Mouse (Mus musculus): ENCODE data around the gene Poln. TPM values are rescaled to one million over a fixed set of nuclear protein-coding genes. Genes with fewer than 3 reads are reported as not detected.
A peak's percentile ranks its signal among the peaks of the same experiment; 100 is the strongest.

The Poln gene
- polyA plus RNA-seq, 1 experiment from 2014 or later: not detected

DNA sequence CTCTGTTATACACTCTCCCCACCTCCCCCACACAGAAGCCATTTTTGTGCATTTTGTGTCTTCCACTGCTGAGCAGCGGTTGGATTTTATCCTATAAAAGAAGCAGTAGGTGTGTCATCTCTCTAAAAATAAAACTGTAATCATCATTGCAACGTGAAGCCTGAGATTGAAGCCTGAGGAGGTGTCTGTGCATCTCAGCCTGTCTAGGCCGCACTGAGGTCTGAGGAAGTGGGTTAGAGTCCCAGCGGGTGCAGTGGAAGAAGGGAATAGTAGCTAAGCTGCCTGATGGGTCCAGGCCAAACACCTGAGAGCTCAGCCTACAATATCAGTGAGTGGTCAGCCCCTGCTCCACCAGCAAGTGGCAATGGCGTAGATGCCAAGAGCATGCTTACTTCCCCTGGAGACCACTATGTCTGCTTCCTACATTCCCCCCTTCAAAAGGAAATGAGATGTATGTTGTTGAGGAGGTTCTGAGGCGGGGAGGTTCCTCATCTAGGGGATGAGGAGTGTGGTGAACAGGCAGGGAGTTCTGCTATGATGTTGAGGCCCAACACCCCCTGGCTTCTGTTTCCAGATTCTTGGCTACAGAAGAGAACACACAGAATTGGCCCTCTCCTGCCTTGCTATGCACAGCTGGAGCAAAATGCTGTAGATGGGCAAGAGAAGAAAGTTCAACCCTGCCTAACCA lies 25.9 kb upstream of the Poln start:
- WGBS (ENCODE audit: missing documents): 65% methylated on average over 6 of the region's 6 CpGs
- Histone ChIP-seq H3K36me3 (ENCODE audit: inconsistent target) (no peaks in the 10 kb centered on the region), H3K79me2 (ENCODE audit: inconsistent target) (no peaks in the 10 kb centered on the region), H3K27ac (no peak overlapping the region), H3K4me3 (ENCODE audit: inconsistent target) (no peak overlapping the region)

DNA sequence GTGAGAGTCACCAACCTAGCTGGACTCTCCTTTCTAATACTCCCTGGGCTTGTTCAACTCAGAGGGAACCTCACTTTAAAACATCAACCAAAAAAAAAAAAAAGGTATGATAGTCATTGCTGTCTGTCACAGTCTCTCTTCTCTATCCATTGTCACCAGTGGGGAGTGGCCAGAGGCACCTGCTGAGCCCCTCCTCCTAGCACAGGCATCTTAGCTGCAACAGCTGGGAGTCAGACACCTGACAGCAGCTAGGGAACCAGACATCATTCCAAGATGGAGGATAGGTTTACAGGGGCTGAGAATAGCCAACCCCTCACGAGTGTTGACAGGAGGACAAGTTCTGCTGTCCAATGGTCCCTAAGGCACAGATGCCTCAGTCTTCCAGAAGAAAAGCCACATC lies 25.2 kb upstream of the Poln start:
- Histone ChIP-seq H3K36me3 (ENCODE audit: inconsistent target) (no peaks in the 10 kb centered on the region), H3K4me3 (ENCODE audit: inconsistent target) (no peak overlapping the region), H3K79me2 (ENCODE audit: inconsistent target) (no peaks in the 10 kb centered on the region), H3K27ac (no peak overlapping the region)
- 100% methylated on average over 1 of the region's 1 CpGs for WGBS (ENCODE audit: missing documents)

DNA sequence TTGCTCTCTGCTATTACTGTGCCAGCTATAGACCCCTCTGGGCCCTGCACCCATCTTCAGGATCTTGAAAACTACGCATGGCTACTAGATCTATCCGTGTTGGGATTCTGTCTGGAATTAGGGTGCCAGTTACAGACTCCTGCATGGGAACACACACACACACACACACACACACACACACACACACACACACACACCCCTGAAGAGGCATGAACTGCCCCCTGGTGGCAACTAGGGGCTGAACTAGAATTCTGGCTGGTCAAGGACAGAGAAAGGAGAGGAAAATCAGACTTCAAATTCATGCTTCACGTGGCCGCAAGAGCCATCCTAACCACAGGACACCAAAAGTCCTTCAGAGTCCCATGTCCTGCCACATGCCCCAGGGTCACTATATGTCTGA lies 22.6 kb upstream of the Poln start:
- Histone ChIP-seq H3K4me3 (ENCODE audit: inconsistent target) (no peak overlapping the region), H3K79me2 (ENCODE audit: inconsistent target) (no peaks in the 10 kb centered on the region), H3K27ac (no peak overlapping the region), H3K36me3 (ENCODE audit: inconsistent target) (no peaks in the 10 kb centered on the region)
- WGBS (ENCODE audit: missing documents): 67% methylated on average over 4 of the region's 4 CpGs

DNA sequence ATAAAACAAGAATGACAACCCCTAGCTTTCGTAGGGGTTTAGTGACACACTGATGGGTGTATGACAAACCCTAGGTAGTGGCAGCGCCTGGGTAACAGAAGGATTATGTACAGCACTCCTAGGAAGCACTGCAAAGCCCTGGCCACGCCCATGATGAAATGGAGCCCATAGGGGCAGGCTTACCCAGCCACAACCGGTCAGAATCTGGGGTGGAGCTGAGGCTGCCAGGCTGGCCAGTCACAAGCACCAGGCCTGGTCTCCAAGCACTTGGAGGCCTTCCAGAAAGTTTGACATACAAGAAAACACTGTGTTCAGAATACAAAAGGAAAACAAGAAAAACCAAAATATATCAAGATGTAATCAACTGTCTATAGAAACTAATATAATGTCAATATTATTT lies 21.8 kb upstream of the Poln start:
- no peaks in the 10 kb centered on the region for H3K36me3 ChIP-seq (ENCODE audit: inconsistent target)
- H3K27ac ChIP-seq: no peak overlapping the region
- 70% methylated on average over 4 of the region's 4 CpGs for WGBS (ENCODE audit: missing documents)
- no peak overlapping the region for H3K4me3 ChIP-seq (ENCODE audit: inconsistent target)
- H3K79me2 ChIP-seq (ENCODE audit: inconsistent target): peaks cover 6% of the 10 kb centered on the region; the same call in 1 of the 2 replicates

DNA sequence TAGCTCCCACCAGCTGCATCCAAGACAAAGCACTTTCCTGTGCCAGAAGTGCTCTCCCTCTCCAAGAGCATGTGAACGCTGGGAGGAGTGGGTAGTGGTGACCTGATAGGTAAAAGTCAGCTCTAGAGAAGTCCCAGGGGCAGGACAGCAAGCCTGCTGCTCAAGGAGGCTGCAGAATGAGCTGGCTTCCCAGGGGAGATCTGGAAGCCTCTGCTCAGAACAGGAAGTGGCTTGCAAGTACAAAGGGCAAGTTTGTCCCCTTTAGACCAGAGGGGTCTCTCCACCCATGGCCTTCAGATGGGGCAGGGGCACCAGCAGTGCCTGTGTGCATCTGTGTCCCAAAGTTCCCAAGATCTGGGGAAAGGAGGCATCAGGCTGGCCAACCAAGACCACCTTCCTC lies 20.3 kb upstream of the Poln start:
- no peak overlapping the region for H3K4me3 ChIP-seq (ENCODE audit: inconsistent target)
- H3K79me2 ChIP-seq (ENCODE audit: inconsistent target): peaks cover 21% of the 10 kb centered on the region; the same call in 1 of the 2 replicates
- no peak overlapping the region for H3K27ac ChIP-seq
- WGBS (ENCODE audit: missing documents): 89% methylated on average over 1 of the region's 1 CpGs
- no peaks in the 10 kb centered on the region for H3K36me3 ChIP-seq (ENCODE audit: inconsistent target)

DNA sequence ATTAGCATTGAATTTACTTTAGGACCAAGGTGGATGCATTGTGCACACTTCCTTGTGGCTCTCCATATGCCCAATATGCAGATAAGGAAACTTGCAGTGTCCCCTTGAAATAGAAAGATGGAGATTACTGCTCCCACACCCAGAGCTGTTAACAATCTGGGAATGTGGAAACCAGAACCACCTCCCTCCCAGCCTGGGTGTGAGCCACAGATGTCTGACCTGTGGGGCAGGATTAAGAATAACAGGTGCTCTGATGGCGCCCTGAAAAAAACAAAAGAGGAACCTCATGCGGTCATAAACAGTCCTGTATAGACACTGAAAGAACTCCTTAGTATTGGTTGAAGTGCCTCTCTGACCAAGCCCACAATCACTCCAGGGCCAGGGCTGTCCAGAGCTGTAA lies 19.6 kb upstream of the Poln start:
- WGBS (ENCODE audit: missing documents): 18% methylated on average over 2 of the region's 2 CpGs
- Histone ChIP-seq H3K79me2 (ENCODE audit: inconsistent target) (peaks cover 22% of the 10 kb centered on the region; the same call in 1 of the 2 replicates), H3K4me3 (ENCODE audit: inconsistent target) (no peak overlapping the region), H3K36me3 (ENCODE audit: inconsistent target) (peaks cover 3% of the 10 kb centered on the region; the same call in 1 of the 2 replicates), H3K27ac (no peak overlapping the region)

DNA sequence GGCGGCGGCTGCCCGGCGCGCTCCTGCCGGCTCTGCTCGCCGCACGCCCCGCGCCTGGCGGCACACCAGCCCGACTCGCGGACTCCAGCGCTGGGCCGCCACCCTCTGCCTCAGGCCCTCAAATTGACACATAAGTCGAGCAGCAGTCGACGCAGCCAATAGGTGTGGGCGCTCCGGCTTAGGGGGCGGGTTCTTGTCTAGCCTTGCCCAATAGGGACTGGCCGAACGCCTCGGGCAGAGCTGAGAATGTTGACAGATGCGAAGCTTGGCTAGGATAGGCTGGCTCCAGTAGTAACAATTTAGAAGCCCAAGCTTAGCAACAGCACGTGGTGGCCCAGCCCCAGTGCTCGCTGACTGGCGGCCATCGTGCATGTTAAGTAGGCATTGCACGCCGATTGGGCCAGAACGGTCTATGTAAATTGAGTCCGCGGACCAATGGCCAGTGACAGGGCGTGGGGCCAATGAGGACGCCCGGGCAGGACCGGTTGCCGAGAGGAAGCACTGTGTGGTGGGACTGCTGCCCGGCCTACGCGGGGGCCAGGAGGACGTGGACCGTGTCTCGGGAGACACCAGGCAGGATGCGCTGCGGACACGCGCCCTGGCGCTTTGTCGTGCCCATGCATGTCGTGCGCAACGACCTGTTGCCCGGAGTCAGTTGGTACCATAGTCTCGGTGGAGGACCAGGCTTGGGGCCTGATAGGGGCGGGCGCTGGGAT lies 18.5 kb upstream of the Poln start, which contains the start of gene Mxd4:
Mxd4 (minus strand) TSS at position 120 of the 716 bp plus-strand sequence.
- WGBS (ENCODE audit: missing documents): 1% methylated on average over 55 of the region's 60 CpGs
- peak within 1 kb of the TSS; percentile 55 for H3K27ac ChIP-seq
- H3K36me3 ChIP-seq (ENCODE audit: inconsistent target): peaks cover 9% of the 10 kb centered on the region; the same call in 1 of the 2 replicates
- H3K4me3 ChIP-seq (ENCODE audit: inconsistent target): peak within 1 kb of the TSS; percentile 58
- peaks cover 22% of the 10 kb centered on the region; the same call in 1 of the 2 replicates for H3K79me2 ChIP-seq (ENCODE audit: inconsistent target)

DNA sequence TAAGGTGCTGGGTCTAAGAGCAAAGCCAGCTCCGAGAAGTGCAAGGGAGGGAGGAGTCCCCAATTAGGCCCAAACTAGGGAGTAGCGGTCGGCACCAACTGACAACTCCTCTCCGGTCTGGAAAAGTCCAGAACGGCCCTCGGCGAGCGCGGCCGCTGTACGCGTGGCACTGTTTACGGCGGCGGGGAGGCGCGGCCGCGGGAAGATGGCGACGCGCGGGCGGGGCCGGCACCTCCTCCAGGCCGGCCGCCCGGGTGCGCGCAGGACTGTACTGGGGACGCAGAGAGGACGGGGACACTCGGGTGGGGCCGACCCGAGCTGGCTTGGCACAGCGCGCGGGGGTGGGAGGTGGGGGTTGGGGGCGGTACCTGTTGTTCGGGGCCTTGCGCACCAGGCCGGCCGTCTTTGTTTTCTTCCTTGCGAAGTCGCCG lies 17.7 kb upstream of the Poln start:
- Histone ChIP-seq H3K4me3 (ENCODE audit: inconsistent target) (peak overlapping the region; percentile 49), H3K27ac (no peak overlapping the region)
- WGBS (ENCODE audit: missing documents): under 1% methylated on average over 46 of the region's 46 CpGs

DNA sequence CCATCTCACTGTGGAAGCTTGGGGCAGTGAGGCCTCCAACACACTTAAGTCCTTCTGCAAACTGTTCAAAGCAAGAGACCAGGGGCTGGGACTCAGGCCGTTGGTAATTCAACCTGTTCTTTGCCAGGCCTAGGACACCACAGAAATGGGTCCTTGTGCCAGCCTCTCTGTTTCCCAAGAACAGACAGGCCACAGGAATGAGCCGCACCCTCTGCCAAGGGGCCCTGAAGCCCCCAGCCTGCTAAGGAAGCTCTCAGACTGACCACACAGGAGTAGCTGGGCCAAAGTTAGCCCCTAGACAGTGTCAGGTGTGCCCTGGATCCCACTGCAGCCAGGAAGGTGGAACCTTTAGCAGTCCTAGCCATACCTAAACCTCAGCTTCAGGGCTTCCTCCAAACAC lies 17.1 kb upstream of the Poln start:
- Histone ChIP-seq H3K27ac (no peak overlapping the region), H3K36me3 (ENCODE audit: inconsistent target) (peaks cover 14% of the 10 kb centered on the region; the same call in 1 of the 2 replicates), H3K4me3 (ENCODE audit: inconsistent target) (peak overlapping the region; percentile 49), H3K79me2 (ENCODE audit: inconsistent target) (peaks cover 22% of the 10 kb centered on the region; the same call in 1 of the 2 replicates)
- WGBS (ENCODE audit: missing documents): 58% methylated on average over 2 of the region's 2 CpGs

More for the DNA sequence above, 17.7 kb upstream of the Poln start:
- Histone ChIP-seq H3K79me2 (ENCODE audit: inconsistent target) (peaks cover 22% of the 10 kb centered on the region; the same call in 1 of the 2 replicates), H3K36me3 (ENCODE audit: inconsistent target) (peaks cover 9% of the 10 kb centered on the region; the same call in 1 of the 2 replicates)

DNA sequence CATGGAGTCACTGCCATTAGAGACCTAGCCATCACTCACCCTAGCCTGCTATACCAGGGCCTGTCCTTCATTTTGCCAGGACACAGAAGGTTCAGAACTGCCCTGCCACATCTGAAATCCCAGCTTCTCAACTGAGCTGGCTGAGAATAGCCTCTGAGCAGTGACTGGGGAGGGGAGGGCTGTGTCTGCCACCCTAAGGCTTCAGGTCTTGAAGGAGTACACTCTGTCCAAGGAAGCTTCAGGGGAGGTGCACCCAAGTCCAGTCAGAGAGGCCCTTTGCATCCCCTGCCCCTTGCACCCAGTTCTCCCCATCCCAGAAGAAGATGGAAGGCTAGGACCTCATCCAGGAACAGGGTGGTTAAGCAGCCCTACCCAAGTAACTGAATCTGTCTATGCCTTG lies 16.5 kb upstream of the Poln start:
- peaks cover 17% of the 10 kb centered on the region; the same call in 1 of the 2 replicates for H3K36me3 ChIP-seq (ENCODE audit: inconsistent target)
- peaks cover 22% of the 10 kb centered on the region; the same call in 1 of the 2 replicates for H3K79me2 ChIP-seq (ENCODE audit: inconsistent target)
- H3K4me3 ChIP-seq (ENCODE audit: inconsistent target): no peak overlapping the region

DNA sequence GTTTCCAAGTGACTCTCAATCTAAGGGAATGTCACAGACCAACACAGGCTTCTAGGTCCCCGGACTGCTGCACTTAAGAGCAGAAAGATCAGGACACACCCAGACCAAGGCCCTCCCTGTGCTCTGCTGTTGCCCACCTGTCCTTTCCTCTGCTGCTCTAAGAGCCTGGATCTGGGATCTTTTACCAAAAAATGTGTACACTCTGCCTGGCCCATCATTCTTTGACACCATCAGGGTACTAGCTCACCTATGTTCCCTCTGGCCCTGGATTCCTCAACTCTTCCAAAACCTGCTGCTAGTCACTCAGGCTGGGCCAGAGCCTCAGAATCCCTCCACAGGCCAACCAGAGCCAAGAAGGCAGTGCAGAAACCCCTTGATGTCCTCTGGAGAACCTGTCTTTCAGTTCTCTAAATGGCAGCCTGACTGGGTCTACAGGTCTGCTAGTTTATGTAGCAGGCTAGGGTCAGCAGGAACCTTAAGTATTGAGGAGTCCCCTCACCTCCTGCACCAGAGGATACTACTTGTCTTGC lies 15.9 kb upstream of the Poln start:
- Histone ChIP-seq H3K79me2 (ENCODE audit: inconsistent target) (peaks cover 22% of the 10 kb centered on the region; the same call in 1 of the 2 replicates), H3K4me3 (ENCODE audit: inconsistent target) (no peak overlapping the region), H3K27ac (no peak overlapping the region), H3K36me3 (ENCODE audit: inconsistent target) (peaks cover 20% of the 10 kb centered on the region; the same call in 1 of the 2 replicates)
- 95% methylated on average over 1 of the region's 1 CpGs for WGBS (ENCODE audit: missing documents)

More for the DNA sequence above, 16.5 kb upstream of the Poln start:
- H3K27ac ChIP-seq: no peak overlapping the region

DNA sequence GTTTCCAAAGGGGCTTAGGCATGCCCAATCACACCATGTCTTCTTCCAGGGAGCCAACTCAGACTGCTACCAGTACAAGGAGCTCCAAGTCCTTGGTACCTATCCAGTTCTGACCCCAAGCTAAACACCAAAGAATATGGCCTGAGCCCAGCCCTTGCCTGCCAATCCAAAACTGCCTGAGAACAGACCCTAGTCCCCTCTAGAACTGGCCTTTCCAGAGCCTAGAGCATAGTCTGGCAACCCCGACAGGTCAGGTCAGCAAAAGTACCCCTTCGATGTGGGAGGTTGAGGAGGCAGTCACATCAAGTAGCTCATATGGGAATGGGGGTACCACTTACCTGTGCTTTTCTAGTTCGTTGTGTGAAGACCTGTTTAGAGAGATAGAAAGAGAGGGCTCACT lies 14.7 kb upstream of the Poln start:
- 94% methylated on average over 3 of the region's 3 CpGs for WGBS (ENCODE audit: missing documents)
- H3K36me3 ChIP-seq (ENCODE audit: inconsistent target): peaks cover 26% of the 10 kb centered on the region; the same call in 1 of the 2 replicates
- H3K4me3 ChIP-seq (ENCODE audit: inconsistent target): no peak overlapping the region
- H3K79me2 ChIP-seq (ENCODE audit: inconsistent target): peaks cover 22% of the 10 kb centered on the region; the same call in 1 of the 2 replicates
- no peak overlapping the region for H3K27ac ChIP-seq

DNA sequence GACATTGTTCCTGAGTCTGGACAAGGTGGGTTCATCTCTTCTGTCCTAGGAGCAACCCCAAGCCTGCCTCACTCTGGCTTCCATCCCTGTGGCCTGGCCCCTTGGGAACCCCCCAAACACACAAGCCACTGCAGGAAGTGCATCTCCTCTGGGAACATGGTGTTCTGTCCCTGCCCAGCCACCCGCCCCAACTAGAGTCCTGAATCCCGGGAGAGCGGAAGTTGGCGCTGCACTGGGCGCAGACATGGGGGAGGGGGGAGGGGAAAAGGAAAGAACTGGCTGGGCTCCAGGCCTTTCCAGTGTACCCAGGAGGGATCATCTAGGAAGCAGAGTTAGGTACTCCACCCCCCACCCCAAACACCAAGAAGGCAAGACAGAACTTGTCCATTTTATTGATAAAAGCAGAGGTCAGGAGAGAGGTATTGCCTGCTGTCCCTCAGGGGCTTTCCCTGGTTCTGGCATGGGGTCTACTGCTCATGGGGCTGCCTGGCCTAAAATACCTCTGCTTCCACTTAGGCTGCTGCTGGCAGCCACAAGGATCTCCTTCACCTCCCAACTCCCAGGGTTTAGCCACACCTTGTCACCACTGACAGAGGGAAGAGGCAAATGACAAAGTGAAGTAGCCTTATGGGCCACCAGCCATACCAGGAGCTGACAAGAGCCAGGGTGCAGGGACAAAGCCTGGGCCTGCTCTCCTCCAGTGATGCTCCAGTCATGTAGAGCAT lies 14.1 kb upstream of the Poln start:
- Histone ChIP-seq H3K36me3 (ENCODE audit: inconsistent target) (peaks cover 32% of the 10 kb centered on the region; the same call in 1 of the 2 replicates), H3K79me2 (ENCODE audit: inconsistent target) (peaks cover 22% of the 10 kb centered on the region; the same call in 1 of the 2 replicates), H3K4me3 (ENCODE audit: inconsistent target) (no peak overlapping the region), H3K27ac (no peak overlapping the region)
- 92% methylated on average over 4 of the region's 5 CpGs for WGBS (ENCODE audit: missing documents)

DNA sequence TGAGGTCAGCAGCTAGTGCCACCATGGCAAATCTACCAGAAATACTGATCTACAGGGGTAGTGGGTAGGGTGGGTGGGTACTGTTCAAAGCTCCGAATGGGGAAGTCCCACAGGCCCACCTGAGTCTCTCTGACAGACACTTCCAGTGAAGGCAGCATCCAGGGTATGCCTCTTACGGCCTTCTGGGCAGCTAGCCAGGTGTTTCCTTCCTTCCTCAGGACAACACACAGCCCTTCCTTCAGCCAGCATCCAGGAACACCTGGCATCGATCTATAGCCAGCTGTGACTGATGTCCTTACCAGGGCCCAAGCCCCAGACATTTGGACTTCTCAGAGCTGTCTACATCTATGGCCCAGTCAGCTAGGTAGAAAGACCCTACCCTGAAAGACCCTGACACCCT lies 13.2 kb upstream of the Poln start:
- Histone ChIP-seq H3K36me3 (ENCODE audit: inconsistent target) (peaks cover 41% of the 10 kb centered on the region), H3K4me3 (ENCODE audit: inconsistent target) (no peak overlapping the region), H3K79me2 (ENCODE audit: inconsistent target) (peaks cover 22% of the 10 kb centered on the region; the same call in 1 of the 2 replicates), H3K27ac (no peak overlapping the region)
- whole genome bisulfite sequencing (ENCODE audit: missing documents): 76% methylated on average over 3 of the region's 3 CpGs
